Mouse (Mus musculus): ENCODE results near the gene Lrrc15. TPM values are rescaled to one million over a fixed set of nuclear protein-coding genes. Genes with fewer than 3 reads are reported as not detected.

Gene Lrrc15
- polyA plus RNA-seq, 1 experiment from 2014 or later, result 0.31 TPM

DNA sequence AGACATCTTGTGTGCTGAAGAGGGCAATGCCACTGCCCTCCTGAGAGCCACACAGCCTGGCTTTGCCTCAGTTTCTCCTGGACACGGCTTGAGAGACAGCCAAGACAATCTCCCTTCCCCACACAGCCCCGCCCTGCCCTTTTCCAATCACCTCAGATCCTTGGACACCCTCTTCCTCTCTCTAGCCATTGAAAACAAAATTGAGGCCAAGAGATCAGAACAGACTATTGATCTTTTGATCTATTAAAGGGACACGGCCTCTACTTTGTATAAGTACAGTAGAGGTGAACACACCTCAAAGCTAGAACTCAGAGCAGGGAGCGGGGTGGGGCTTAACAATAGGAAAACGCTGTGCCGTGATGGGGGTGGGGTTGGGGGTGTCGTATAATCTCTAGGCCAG is 24.6 kb downstream of the Lrrc15 start:
- Histone ChIP-seq H3K9ac (replicated peaks; ENCODE audit: low read depth, low read length) (no peak overlapping the region), H3K27ac (ENCODE audit: low read depth, low read length) (no peak overlapping the region), H3K4me2 (ENCODE audit: low read depth, low read length) (no peak overlapping the region), H3K9me3 (ENCODE audit: control insufficient read depth, low read length) (no peaks in the 10 kb centered on the region), H3K4me1 (ENCODE audit: control insufficient read depth, insufficient read depth, low read length) (no peaks in the 10 kb centered on the region), H3K36me3 (ENCODE audit: control insufficient read depth, insufficient read depth, low read length) (no peaks in the 10 kb centered on the region), H3K27me3 (ENCODE audit: control insufficient read depth, insufficient read depth, low read length) (no peaks in the 10 kb centered on the region), H3K4me3 (ENCODE audit: low read depth, low read length) (no peak overlapping the region)
- no peak for ATAC-seq (ENCODE audit: low read depth)
- WGBS, result 82% methylated on average over 7 of the region's 7 CpGs

DNA sequence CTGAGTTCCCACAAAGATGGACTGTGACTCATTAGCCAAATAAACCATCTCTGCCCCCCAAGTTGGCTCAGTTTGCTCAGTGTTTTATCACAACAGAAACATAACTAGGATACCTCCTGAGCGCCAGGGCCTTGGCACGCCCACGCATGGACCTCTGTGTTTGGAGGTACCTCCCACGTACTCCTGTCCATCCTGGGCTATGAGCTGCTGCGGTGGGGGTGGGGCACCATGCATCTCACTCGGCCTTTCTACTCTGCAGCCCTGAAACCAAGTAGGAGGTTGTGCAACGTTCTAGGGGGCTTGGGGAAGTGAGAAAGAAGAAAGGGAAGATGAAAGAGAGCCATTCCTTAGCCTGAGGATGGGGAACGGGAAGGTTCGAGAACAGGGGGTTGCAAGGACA is 25.3 kb downstream of the Lrrc15 start:
- Histone ChIP-seq H3K4me2 (ENCODE audit: low read depth, low read length) (no peak overlapping the region), H3K27me3 (ENCODE audit: control insufficient read depth, insufficient read depth, low read length) (no peaks in the 10 kb centered on the region), H3K9ac (replicated peaks; ENCODE audit: low read depth, low read length) (no peak overlapping the region), H3K4me1 (ENCODE audit: control insufficient read depth, insufficient read depth, low read length) (no peaks in the 10 kb centered on the region), H3K4me3 (ENCODE audit: low read depth, low read length) (no peak overlapping the region), H3K36me3 (ENCODE audit: control insufficient read depth, insufficient read depth, low read length) (no peaks in the 10 kb centered on the region), H3K9me3 (ENCODE audit: control insufficient read depth, low read length) (no peaks in the 10 kb centered on the region), H3K27ac (ENCODE audit: low read depth, low read length) (no peak overlapping the region)
- 81% methylated on average over 9 of the region's 9 CpGs for WGBS
- no peak for ATAC-seq (ENCODE audit: low read depth)

DNA sequence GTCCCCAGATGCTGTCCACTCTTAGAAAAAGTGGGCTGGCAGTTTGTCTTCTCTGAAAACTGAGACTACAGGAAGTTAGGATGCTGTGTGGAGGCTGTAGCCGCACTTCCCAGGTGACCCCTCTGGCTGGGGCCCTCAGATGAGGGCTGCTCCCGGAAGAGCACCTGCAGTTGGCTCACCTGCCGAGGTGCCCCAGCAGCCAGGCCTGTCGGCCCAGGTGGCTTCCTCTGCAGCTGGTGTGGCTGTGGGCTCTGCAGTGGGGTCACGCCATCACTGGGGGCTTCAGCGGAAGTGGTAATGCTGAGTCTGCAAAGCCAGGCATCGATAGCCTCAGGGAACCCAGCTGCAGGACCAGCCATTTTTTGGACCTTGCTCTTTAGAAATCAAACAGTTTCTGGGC is 28.0 kb downstream of the Lrrc15 start:
- peaks cover 5% of the 10 kb centered on the region; the same call in 1 of the 2 replicates for H3K4me1 ChIP-seq (ENCODE audit: control insufficient read depth, insufficient read depth, low read length)
- H3K27me3 ChIP-seq (ENCODE audit: control insufficient read depth, insufficient read depth, low read length), result no peaks in the 10 kb centered on the region
- H3K27ac ChIP-seq (ENCODE audit: low read depth, low read length), result no peak overlapping the region
- no peak overlapping the region for H3K9ac ChIP-seq (replicated peaks; ENCODE audit: low read depth, low read length)
- ATAC-seq (ENCODE audit: low read depth), result no peak
- WGBS, result 82% methylated on average over 7 of the region's 7 CpGs
- H3K36me3 ChIP-seq (ENCODE audit: control insufficient read depth, insufficient read depth, low read length), result no peaks in the 10 kb centered on the region
- H3K4me2 ChIP-seq (ENCODE audit: low read depth, low read length), result no peak overlapping the region
- H3K9me3 ChIP-seq (ENCODE audit: control insufficient read depth, low read length), result no peaks in the 10 kb centered on the region
- no peak overlapping the region for H3K4me3 ChIP-seq (ENCODE audit: low read depth, low read length)

DNA sequence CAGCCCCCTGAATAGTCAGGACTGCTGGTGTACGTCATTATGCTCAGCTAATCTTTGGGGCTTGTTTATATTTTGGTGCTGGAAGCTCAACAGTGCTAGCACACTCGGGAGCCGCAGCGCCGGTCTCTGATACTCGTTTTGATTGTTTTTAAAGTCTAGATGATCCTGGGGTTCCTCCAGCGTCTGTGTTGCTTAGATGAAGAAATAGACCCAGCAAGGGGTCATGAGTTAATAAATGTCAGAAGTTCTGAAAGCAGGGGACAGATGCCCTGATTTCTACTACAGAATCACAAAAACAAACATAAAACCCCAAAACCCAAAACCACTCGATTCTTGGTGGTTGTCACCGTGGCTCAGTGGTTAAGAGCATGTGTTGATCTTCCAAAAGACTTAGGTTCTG is 29.2 kb downstream of the Lrrc15 start:
- H3K9me3 ChIP-seq (ENCODE audit: control insufficient read depth, low read length), result no peaks in the 10 kb centered on the region
- no peaks in the 10 kb centered on the region for H3K27me3 ChIP-seq (ENCODE audit: control insufficient read depth, insufficient read depth, low read length)
- H3K9ac ChIP-seq (replicated peaks; ENCODE audit: low read depth, low read length), result no peak overlapping the region
- no peak overlapping the region for H3K4me2 ChIP-seq (ENCODE audit: low read depth, low read length)
- no peak overlapping the region for H3K27ac ChIP-seq (ENCODE audit: low read depth, low read length)
- WGBS, result 74% methylated on average over 9 of the region's 9 CpGs
- no peak overlapping the region for H3K4me3 ChIP-seq (ENCODE audit: low read depth, low read length)
- no peak for ATAC-seq (ENCODE audit: low read depth)
- peaks cover 5% of the 10 kb centered on the region; the same call in 1 of the 2 replicates for H3K4me1 ChIP-seq (ENCODE audit: control insufficient read depth, insufficient read depth, low read length)
- no peaks in the 10 kb centered on the region for H3K36me3 ChIP-seq (ENCODE audit: control insufficient read depth, insufficient read depth, low read length)

DNA sequence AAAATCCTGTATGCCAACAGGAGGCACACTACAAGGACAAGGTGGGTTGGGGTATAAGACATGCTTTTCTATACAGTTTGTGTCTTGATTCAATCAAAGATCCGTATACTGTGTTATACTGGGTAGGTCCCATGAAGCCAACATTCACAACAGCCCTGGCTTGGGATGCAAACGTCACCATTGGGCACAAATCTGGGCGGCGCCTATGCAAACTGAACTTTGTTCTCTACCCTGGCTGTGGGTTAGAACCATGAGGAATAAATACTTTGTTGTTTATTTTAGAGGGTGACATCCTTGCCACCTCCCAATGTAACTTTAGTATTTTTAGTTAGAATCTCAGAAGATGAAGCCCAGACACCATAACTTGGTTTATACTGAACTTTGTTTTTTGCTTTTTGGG is 29.7 kb downstream of the Lrrc15 start:
- Histone ChIP-seq H3K27ac (ENCODE audit: low read depth, low read length) (no peak overlapping the region), H3K9ac (replicated peaks; ENCODE audit: low read depth, low read length) (no peak overlapping the region), H3K4me3 (ENCODE audit: low read depth, low read length) (no peak overlapping the region), H3K4me1 (ENCODE audit: control insufficient read depth, insufficient read depth, low read length) (peaks cover 5% of the 10 kb centered on the region; the same call in 1 of the 2 replicates), H3K4me2 (ENCODE audit: low read depth, low read length) (no peak overlapping the region), H3K9me3 (ENCODE audit: control insufficient read depth, low read length) (no peaks in the 10 kb centered on the region), H3K27me3 (ENCODE audit: control insufficient read depth, insufficient read depth, low read length) (no peaks in the 10 kb centered on the region), H3K36me3 (ENCODE audit: control insufficient read depth, insufficient read depth, low read length) (no peaks in the 10 kb centered on the region)
- 93% methylated on average over 4 of the region's 4 CpGs for WGBS
- ATAC-seq (ENCODE audit: low read depth), result no peak

DNA sequence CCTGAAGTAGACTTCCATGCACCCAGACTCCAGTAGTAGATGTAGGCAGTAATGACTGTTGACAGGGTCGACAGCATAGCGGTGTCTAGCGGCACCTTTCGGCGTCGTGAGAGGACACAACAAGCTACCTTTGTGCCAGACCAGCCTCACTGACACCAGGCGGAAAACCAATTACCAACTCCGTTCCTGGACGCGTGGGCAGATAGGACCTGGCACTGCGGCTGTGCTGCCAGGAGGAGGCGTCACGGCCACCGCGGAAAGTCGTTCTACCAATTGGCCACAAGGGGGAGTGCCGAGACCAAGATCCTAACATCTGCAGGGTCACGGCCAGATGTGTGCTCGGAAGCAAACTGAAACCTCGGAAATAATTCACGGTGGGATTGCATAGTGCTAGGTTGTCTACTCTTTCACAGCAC is 31.0 kb downstream of the Lrrc15 start:
- peaks cover 5% of the 10 kb centered on the region; the same call in 1 of the 2 replicates for H3K4me1 ChIP-seq (ENCODE audit: control insufficient read depth, insufficient read depth, low read length)
- H3K27ac ChIP-seq (ENCODE audit: low read depth, low read length), result no peak overlapping the region

DNA sequence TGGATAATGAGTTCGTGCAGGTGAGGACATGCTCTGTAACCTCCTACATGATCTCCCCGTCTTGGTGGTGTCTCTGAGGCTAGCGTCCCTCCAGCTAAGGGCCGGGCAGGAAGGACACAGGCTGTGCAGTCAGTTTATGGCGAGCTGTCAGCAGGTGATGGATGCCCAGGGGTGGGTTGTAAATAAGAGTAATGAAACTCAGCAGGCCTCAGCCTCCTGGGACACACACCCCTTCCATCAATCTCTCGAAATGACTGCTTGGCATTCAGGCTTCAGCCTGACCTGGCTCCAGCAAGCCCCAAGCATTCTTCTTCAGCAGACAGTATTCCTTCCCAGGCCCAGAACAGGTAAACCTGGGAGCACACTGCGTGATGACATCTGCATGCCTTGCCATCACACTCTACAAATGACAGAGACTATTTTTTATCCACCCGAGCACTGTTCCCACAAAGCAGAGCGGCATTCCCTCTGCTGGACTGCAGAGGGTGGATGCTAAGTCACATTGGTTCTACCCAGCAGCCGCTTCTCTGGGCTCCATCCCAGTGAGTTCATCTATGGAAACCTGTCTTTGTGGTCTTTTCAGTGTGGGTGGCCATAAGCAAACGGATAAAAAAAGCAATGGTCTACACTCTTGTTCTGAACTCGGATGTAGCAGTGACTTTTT is 38.9 kb downstream of the Lrrc15 start:
- H3K4me1 ChIP-seq (ENCODE audit: control insufficient read depth, insufficient read depth, low read length), result no peaks in the 10 kb centered on the region

More for the DNA sequence above, 31.0 kb downstream of the Lrrc15 start:
- WGBS, result 1% methylated on average over 21 of the region's 21 CpGs
- no peak overlapping the region for H3K4me3 ChIP-seq (ENCODE audit: low read depth, low read length)
- no peaks in the 10 kb centered on the region for H3K36me3 ChIP-seq (ENCODE audit: control insufficient read depth, insufficient read depth, low read length)
- peak; percentile 77 for ATAC-seq (ENCODE audit: low read depth)
- no peak overlapping the region for H3K9ac ChIP-seq (replicated peaks; ENCODE audit: low read depth, low read length)
- H3K9me3 ChIP-seq (ENCODE audit: control insufficient read depth, low read length), result no peaks in the 10 kb centered on the region
- H3K4me2 ChIP-seq (ENCODE audit: low read depth, low read length), result peak overlapping the region; percentile 30; the same call in 1 of the 2 replicates
- no peaks in the 10 kb centered on the region for H3K27me3 ChIP-seq (ENCODE audit: control insufficient read depth, insufficient read depth, low read length)

DNA sequence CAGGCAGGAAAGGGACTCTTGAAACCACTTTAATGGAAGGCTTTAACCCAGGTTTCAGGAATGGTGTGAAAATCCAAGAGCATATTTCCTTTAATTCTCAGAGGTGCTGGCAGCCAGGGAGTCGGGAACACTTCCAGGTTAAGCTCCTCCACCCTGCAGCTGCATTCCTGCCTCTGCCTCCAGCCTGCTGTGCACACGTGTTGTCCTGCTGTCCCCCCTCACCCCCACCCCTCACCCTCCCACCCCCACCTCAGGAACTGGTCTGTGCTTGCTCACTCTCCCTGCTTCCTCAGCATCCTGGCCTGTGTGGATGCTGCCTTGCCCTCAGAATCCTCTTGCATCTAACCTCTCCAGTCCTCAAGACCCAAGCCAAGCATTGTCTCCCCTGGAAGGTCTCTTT is 41.4 kb downstream of the Lrrc15 start:
- H3K4me1 ChIP-seq (ENCODE audit: control insufficient read depth, insufficient read depth, low read length), result 0 out of 2 replicates have a peak, but pooled peaks cover 2% of the 10 kb centered on the region
- H3K9me3 ChIP-seq (ENCODE audit: control insufficient read depth, low read length), result no peaks in the 10 kb centered on the region
- H3K4me3 ChIP-seq (ENCODE audit: low read depth, low read length), result no peak overlapping the region
- no peak overlapping the region for H3K27ac ChIP-seq (ENCODE audit: low read depth, low read length)
- no peak overlapping the region for H3K4me2 ChIP-seq (ENCODE audit: low read depth, low read length)
- WGBS, result 38% methylated on average over 2 of the region's 2 CpGs
- ATAC-seq (ENCODE audit: low read depth), result no peak
- H3K36me3 ChIP-seq (ENCODE audit: control insufficient read depth, insufficient read depth, low read length), result no peaks in the 10 kb centered on the region
- peaks cover 7% of the 10 kb centered on the region; the same call in 1 of the 2 replicates for H3K27me3 ChIP-seq (ENCODE audit: control insufficient read depth, insufficient read depth, low read length)
- no peak overlapping the region for H3K9ac ChIP-seq (replicated peaks; ENCODE audit: low read depth, low read length)

More for the DNA sequence above, 38.9 kb downstream of the Lrrc15 start:
- H3K27ac ChIP-seq (ENCODE audit: low read depth, low read length), result no peak overlapping the region
- no peak overlapping the region for H3K4me2 ChIP-seq (ENCODE audit: low read depth, low read length)
- peak; percentile 91 for ATAC-seq (ENCODE audit: low read depth)
- H3K9me3 ChIP-seq (ENCODE audit: control insufficient read depth, low read length), result no peaks in the 10 kb centered on the region
- H3K4me3 ChIP-seq (ENCODE audit: low read depth, low read length), result no peak overlapping the region
- no peak overlapping the region for H3K9ac ChIP-seq (replicated peaks; ENCODE audit: low read depth, low read length)
- 16% methylated on average over 12 of the region's 12 CpGs for WGBS
- H3K27me3 ChIP-seq (ENCODE audit: control insufficient read depth, insufficient read depth, low read length), result 0 out of 2 replicates have a peak, but pooled peaks cover 2% of the 10 kb centered on the region
- no peaks in the 10 kb centered on the region for H3K36me3 ChIP-seq (ENCODE audit: control insufficient read depth, insufficient read depth, low read length)

DNA sequence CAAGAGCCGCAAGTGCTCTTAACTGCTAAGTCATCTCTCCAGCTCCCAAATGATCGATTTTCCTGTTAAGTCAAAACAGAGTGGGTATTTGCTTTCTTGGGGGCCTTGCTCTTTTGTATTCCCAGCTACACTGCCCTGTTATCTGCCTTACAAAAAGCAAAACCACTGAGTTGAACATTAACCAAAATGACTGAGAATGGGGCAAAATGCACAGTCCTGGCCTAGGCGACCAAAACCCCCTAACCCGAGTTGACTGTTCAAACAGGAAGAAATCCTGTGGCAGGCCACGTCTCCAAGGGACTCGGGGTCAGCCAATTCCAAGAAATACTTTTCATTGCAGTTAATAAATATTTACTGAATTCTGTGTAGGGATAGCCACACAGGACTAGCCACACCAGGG is 44.3 kb downstream of the Lrrc15 start:
- ATAC-seq (ENCODE audit: low read depth), result no peak
- Histone ChIP-seq H3K9me3 (ENCODE audit: control insufficient read depth, low read length) (no peaks in the 10 kb centered on the region), H3K36me3 (ENCODE audit: control insufficient read depth, insufficient read depth, low read length) (no peaks in the 10 kb centered on the region), H3K4me2 (ENCODE audit: low read depth, low read length) (no peak overlapping the region), H3K27me3 (ENCODE audit: control insufficient read depth, insufficient read depth, low read length) (peaks cover 19% of the 10 kb centered on the region), H3K27ac (ENCODE audit: low read depth, low read length) (no peak overlapping the region), H3K4me3 (ENCODE audit: low read depth, low read length) (no peak overlapping the region), H3K4me1 (ENCODE audit: control insufficient read depth, insufficient read depth, low read length) (0 out of 2 replicates have a peak, but pooled peaks cover 6% of the 10 kb centered on the region), H3K9ac (replicated peaks; ENCODE audit: low read depth, low read length) (no peak overlapping the region)
- WGBS, result 63% methylated on average over 6 of the region's 6 CpGs

All from neural tube, embryonic 14.5 days (tissue).